Mouse (Mus musculus) erythroblast, embryonic 14.5 days (primary cell): ENCODE measurements around the gene 1700057G04Rik. TPM values are rescaled to one million over a fixed set of nuclear protein-coding genes. Genes with fewer than 3 reads are reported as not detected.

Experiments
- H3K27me3 ChIP-seq: 2 replicates; pipeline ENCODE4 v1.6.1; 2012; ENCODE audit warnings: inconsistent platforms; ENCODE audit not compliant: control insufficient read depth
- H3K36me3 ChIP-seq: 2 replicates; pipeline ENCODE4 v1.6.1; 2012; ENCODE audit warnings: mild to moderate bottlenecking, inconsistent platforms; ENCODE audit not compliant: control insufficient read depth
- H3K4me1 ChIP-seq: 2 replicates; pipeline ENCODE4 v1.6.1; 2012; ENCODE audit warnings: inconsistent platforms; ENCODE audit not compliant: control insufficient read depth
- H3K4me3 ChIP-seq: replicated peaks from 2 replicates; pipeline ENCODE3; 2012; ENCODE audit warnings: moderate library complexity, mild to moderate bottlenecking, inconsistent platforms
- H3K9me3 ChIP-seq: 2 replicates; pipeline ENCODE4 v1.6.1; 2012; ENCODE audit warnings: low read length, inconsistent platforms, mixed read lengths; ENCODE audit not compliant: control insufficient read depth
- GATA1 ChIP-seq: IDR thresholded peaks from 2 replicates; pipeline ENCODE4 v1.6.1; 2012; ENCODE audit warnings: low read length, inconsistent platforms, mixed read lengths
- TAL1 ChIP-seq: IDR thresholded peaks from 3 replicates; pipeline ENCODE4 v1.6.1; 2012; ENCODE audit warnings: low read length, inconsistent platforms, mixed read lengths
- polyA plus RNA-seq: library from polyadenylated mRNA; stranded (reverse); fragments of >175 nt; gene quantifications from 2 replicates; pipeline ENCODE4 v1.2.3, GENCODE M21; 2012

The 1700057G04Rik gene
- polyA plus RNA-seq, 1 experiment = not detected

GRCm38 (mm10) chr9:92334845-92335244 lies 25.7 kb downstream of the 1700057G04Rik start:
- Histone ChIP-seq H3K4me3 (no peak overlapping the region), H3K27me3 (no peaks in the 10 kb centered on the region), H3K36me3 (no peaks in the 10 kb centered on the region), H3K9me3 (no peaks in the 10 kb centered on the region), H3K4me1 (no peaks in the 10 kb centered on the region)
- TF ChIP-seq TAL1 (no peak), GATA1 (no peak)

- Histone ChIP-seq H3K4me1 (no peaks in the 10 kb centered on the region), H3K4me3 (no peak overlapping the region), H3K36me3 (no peaks in the 10 kb centered on the region), H3K9me3 (no peaks in the 10 kb centered on the region), H3K27me3 (no peaks in the 10 kb centered on the region)
- TF ChIP-seq TAL1 = no peak
- TF ChIP-seq GATA1 = no peak
Measured at GRCm38 (mm10) chr9:92335277-92335818, 26.2 kb downstream of the 1700057G04Rik start.

- no peaks in the 10 kb centered on the region for H3K27me3 ChIP-seq
- no peaks in the 10 kb centered on the region for H3K4me1 ChIP-seq
- H3K4me3 ChIP-seq = no peak overlapping the region
- no peaks in the 10 kb centered on the region for H3K9me3 ChIP-seq
- no peaks in the 10 kb centered on the region for H3K36me3 ChIP-seq
- TF ChIP-seq GATA1 (no peak), TAL1 (no peak)
Measured at GRCm38 (mm10) chr9:92337063-92337462, 27.9 kb downstream of the 1700057G04Rik start.

- Histone ChIP-seq H3K36me3 (no peaks in the 10 kb centered on the region), H3K4me3 (no peak overlapping the region), H3K4me1 (no peaks in the 10 kb centered on the region), H3K9me3 (no peaks in the 10 kb centered on the region), H3K27me3 (no peaks in the 10 kb centered on the region)
- TF ChIP-seq GATA1 (no peak), TAL1 (no peak)
Measured at GRCm38 (mm10) chr9:92337661-92338060, 28.5 kb downstream of the 1700057G04Rik start.

GRCm38 (mm10) chr9:92338954-92339353 lies 29.8 kb downstream of the 1700057G04Rik start:
- H3K36me3 ChIP-seq = no peaks in the 10 kb centered on the region
- no peak overlapping the region for H3K4me3 ChIP-seq
- H3K27me3 ChIP-seq = no peaks in the 10 kb centered on the region
- no peaks in the 10 kb centered on the region for H3K9me3 ChIP-seq
- H3K4me1 ChIP-seq = no peaks in the 10 kb centered on the region
- no peak for TF ChIP-seq TAL1
- no peak for TF ChIP-seq GATA1

- no peaks in the 10 kb centered on the region for H3K36me3 ChIP-seq
- no peak overlapping the region for H3K4me3 ChIP-seq
- H3K27me3 ChIP-seq = no peaks in the 10 kb centered on the region
- no peak for TF ChIP-seq GATA1
- no peak for TF ChIP-seq TAL1
- no peaks in the 10 kb centered on the region for H3K4me1 ChIP-seq
- H3K9me3 ChIP-seq = no peaks in the 10 kb centered on the region
Measured at GRCm38 (mm10) chr9:92351924-92352323, 42.7 kb downstream of the 1700057G04Rik start.

- no peaks in the 10 kb centered on the region for H3K4me1 ChIP-seq
- H3K9me3 ChIP-seq = no peaks in the 10 kb centered on the region
- H3K27me3 ChIP-seq = no peaks in the 10 kb centered on the region
- TF ChIP-seq GATA1 = no peak
- no peak for TF ChIP-seq TAL1
- H3K4me3 ChIP-seq = no peak overlapping the region
- H3K36me3 ChIP-seq = no peaks in the 10 kb centered on the region
Measured at GRCm38 (mm10) chr9:92353306-92353705, 44.1 kb downstream of the 1700057G04Rik start.

GRCm38 (mm10) chr9:92360691-92361310 lies 51.6 kb downstream of the 1700057G04Rik start:
- Histone ChIP-seq H3K4me1 (no peaks in the 10 kb centered on the region), H3K36me3 (no peaks in the 10 kb centered on the region), H3K4me3 (no peak overlapping the region), H3K9me3 (no peaks in the 10 kb centered on the region), H3K27me3 (no peaks in the 10 kb centered on the region)
- TF ChIP-seq TAL1 (no peak), GATA1 (no peak)

- no peaks in the 10 kb centered on the region for H3K4me1 ChIP-seq
- H3K27me3 ChIP-seq = no peaks in the 10 kb centered on the region
- H3K9me3 ChIP-seq = no peaks in the 10 kb centered on the region
- TF ChIP-seq TAL1 = no peak
- no peak for TF ChIP-seq GATA1
- no peak overlapping the region for H3K4me3 ChIP-seq
- no peaks in the 10 kb centered on the region for H3K36me3 ChIP-seq
Measured at GRCm38 (mm10) chr9:92363478-92363877, 54.3 kb downstream of the 1700057G04Rik start.

- H3K4me3 ChIP-seq = no peak overlapping the region
- TF ChIP-seq GATA1 (no peak), TAL1 (no peak)
Measured at GRCm38 (mm10) chr9:92368920-92369319, 59.7 kb downstream of the 1700057G04Rik start.

More at GRCm38 (mm10) chr9:92368920-92369319, 59.7 kb downstream of the 1700057G04Rik start:
- Histone ChIP-seq H3K4me1 (no peaks in the 10 kb centered on the region), H3K27me3 (no peaks in the 10 kb centered on the region), H3K36me3 (no peaks in the 10 kb centered on the region), H3K9me3 (no peaks in the 10 kb centered on the region)
